Mouse (Mus musculus) kidney, postnatal 0 days (tissue): ENCODE measurements around the gene Ndufa12. TPM values are rescaled to one million over a fixed set of nuclear protein-coding genes. Genes with fewer than 3 reads are reported as not detected.

ENCODE experiments used
- ATAC-seq: fragments of 200-750 bp; cut with Nextera tagmentation; replicated peaks from 2 replicates; pipeline ENCODE4 v1.8.0; 2017; ENCODE audit warnings: low read depth, moderate number of reproducible peaks, moderate TSS enrichment, moderate library complexity; ENCODE audit not compliant: low FRiP score
- DNase-seq: peaks from one replicate; pipeline ENCODE4 v3.0.0-alpha.2; 2016; ENCODE audit warnings: low spot score
- H3K27ac ChIP-seq: fragments of 300-500 bp; sonication (generic); 2 replicates; pipeline ENCODE4 v1.5.1; 2014; ENCODE audit warnings: mild to moderate bottlenecking
- H3K27me3 ChIP-seq: fragments of 300-500 bp; sonication (generic); 2 replicates; pipeline ENCODE4 v1.6.1; 2014; ENCODE audit warnings: low read length, mixed read lengths; ENCODE audit not compliant: insufficient read depth
- H3K36me3 ChIP-seq: fragments of 300-500 bp; sonication (generic); 2 replicates; pipeline ENCODE4 v1.6.1; 2014; ENCODE audit warnings: low read length, mixed read lengths; ENCODE audit not compliant: insufficient read depth
- H3K4me1 ChIP-seq: fragments of 300-500 bp; sonication (generic); replicated peaks from 2 replicates; pipeline ENCODE4 v1.6.1; 2014; ENCODE audit warnings: antibody characterized with exemption, low read length, mixed read lengths; ENCODE audit not compliant: insufficient read depth
- H3K4me2 ChIP-seq: fragments of 300-500 bp; sonication (generic); 2 replicates; pipeline ENCODE4 v1.6.1; 2014; ENCODE audit warnings: mild to moderate bottlenecking, low read length, moderate library complexity, mixed read lengths
- H3K4me3 ChIP-seq: fragments of 300-500 bp; sonication (generic); replicated peaks from 2 replicates; pipeline ENCODE4 v1.5.1; 2014; ENCODE audit warnings: low read depth, low read length
- H3K9ac ChIP-seq: fragments of 300-500 bp; sonication (generic); 2 replicates; pipeline ENCODE4 v1.6.1; 2014; ENCODE audit warnings: low read depth, low read length
- H3K9me3 ChIP-seq: fragments of 300-500 bp; sonication (generic); replicated peaks from 2 replicates; pipeline ENCODE4 v1.6.1; 2016; ENCODE audit warnings: low read length, inconsistent platforms, mixed read lengths
- CTCF ChIP-seq: IDR thresholded peaks from 2 replicates; pipeline ENCODE4 v1.5.1; 2016; ENCODE audit warnings: antibody characterized with exemption, low read depth, mild to moderate bottlenecking, moderate library complexity
- WGBS: fragments of 180-500 bp; shearing (Covaris S2); extraction: QIAGEN DNeasy Blood & Tissue Kit; methylation state at CpG from one replicate; pipeline ENCODE4 v1.1.7; 2014; 5-methylcytosine and 5-hydroxymethylcytosine counted together
- polyA plus RNA-seq: library from polyadenylated mRNA; unstranded; fragments of >200 nt; fragmentation: Nextera tagmentation; extraction: Ambion mirVana; gene quantifications from 2 replicates; pipeline ENCODE4 v1.2.1, GENCODE M21; 2015

Gene Ndufa12
- polyA plus RNA-seq, 1 experiment from 2014 or later: 752 TPM

DNA sequence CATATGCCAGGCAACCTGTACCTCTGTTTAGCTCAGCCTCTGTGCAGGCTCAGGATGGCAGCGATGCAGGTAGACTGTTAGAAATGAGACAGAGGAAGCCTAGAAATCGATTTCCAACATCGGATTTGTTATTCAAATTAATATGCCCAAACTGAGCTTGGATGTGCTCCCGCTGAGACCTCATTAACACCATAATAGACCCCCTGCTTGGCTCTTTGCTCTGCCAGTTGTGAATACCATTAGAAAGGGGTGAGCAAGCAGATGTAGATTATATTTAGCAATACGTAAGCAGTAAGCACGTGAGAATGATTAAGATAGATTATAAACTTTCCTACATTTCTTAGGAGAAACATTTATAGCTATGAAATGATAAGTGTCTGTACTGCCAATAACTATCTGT, 25.8 kb upstream of the Ndufa12 start:
- H3K9me3 ChIP-seq: no peaks in the 10 kb centered on the region
- H3K27me3 ChIP-seq: no peaks in the 10 kb centered on the region
- 82% methylated on average over 6 of the region's 6 CpGs for WGBS
- no peak overlapping the region for H3K4me3 ChIP-seq
- DNase-seq (no peak), ATAC-seq (no peak)
- no peak for TF ChIP-seq CTCF
- no peak overlapping the region for H3K4me2 ChIP-seq
- no peak overlapping the region for H3K27ac ChIP-seq
- H3K9ac ChIP-seq: no peak overlapping the region
- no peaks in the 10 kb centered on the region for H3K4me1 ChIP-seq
- H3K36me3 ChIP-seq: peaks cover 60% of the 10 kb centered on the region

GRCm38 (mm10) chr10:94174652-94175051, 23.9 kb upstream of the Ndufa12 start:
- no peak for TF ChIP-seq CTCF
- no peaks in the 10 kb centered on the region for H3K9me3 ChIP-seq
- no peak overlapping the region for H3K27ac ChIP-seq
- DNase-seq (no peak), ATAC-seq (no peak)
- no peak overlapping the region for H3K9ac ChIP-seq
- no peaks in the 10 kb centered on the region for H3K4me1 ChIP-seq
- H3K4me2 ChIP-seq: no peak overlapping the region
- no peak overlapping the region for H3K4me3 ChIP-seq
- H3K27me3 ChIP-seq: no peaks in the 10 kb centered on the region
- peaks cover 44% of the 10 kb centered on the region; the same call in 1 of the 2 replicates for H3K36me3 ChIP-seq
- WGBS: 82% methylated on average over 7 of the region's 7 CpGs

GRCm38 (mm10) chr10:94183199-94183598, 15.3 kb upstream of the Ndufa12 start:
- ATAC-seq: no peak
- WGBS: 57% methylated on average over 4 of the region's 4 CpGs
- H3K9ac ChIP-seq: no peak overlapping the region
- H3K4me1 ChIP-seq: no peaks in the 10 kb centered on the region
- H3K9me3 ChIP-seq: no peaks in the 10 kb centered on the region
- no peak for DNase-seq
- no peak overlapping the region for H3K4me2 ChIP-seq
- H3K4me3 ChIP-seq: no peak overlapping the region
- TF ChIP-seq CTCF: no peak
- H3K27me3 ChIP-seq: no peaks in the 10 kb centered on the region
- no peak overlapping the region for H3K27ac ChIP-seq
- peaks cover 13% of the 10 kb centered on the region; the same call in 1 of the 2 replicates for H3K36me3 ChIP-seq

DNA sequence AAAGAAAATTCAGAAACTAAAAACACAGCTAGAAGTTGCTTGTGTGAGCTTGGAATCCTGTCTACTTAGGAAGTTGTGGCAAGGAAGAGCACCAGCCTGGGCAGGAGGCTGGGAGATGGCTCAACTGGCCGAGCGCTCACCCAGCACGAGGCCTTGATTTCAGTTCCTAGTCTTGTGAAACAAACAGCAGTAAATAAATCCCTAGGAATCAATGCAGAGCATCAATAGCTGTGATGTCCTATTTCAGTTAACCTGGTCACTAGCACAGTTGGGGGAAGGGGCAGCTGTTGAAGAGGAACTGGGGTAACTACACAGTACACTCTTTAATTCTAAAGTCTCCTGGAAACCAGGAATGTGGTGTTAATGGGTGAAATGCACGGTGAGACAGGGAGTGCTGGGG, 6.5 kb downstream of the Ndufa12 start:
- Histone ChIP-seq H3K27me3 (no peaks in the 10 kb centered on the region), H3K9ac (no peak overlapping the region), H3K4me3 (no peak overlapping the region), H3K4me2 (no peak overlapping the region), H3K36me3 (peaks cover 44% of the 10 kb centered on the region), H3K4me1 (no peaks in the 10 kb centered on the region), H3K27ac (no peak overlapping the region), H3K9me3 (no peaks in the 10 kb centered on the region)
- TF ChIP-seq CTCF: no peak
- DNase-seq: no peak
- no peak for ATAC-seq
- WGBS: 94% methylated on average over 4 of the region's 4 CpGs

DNA sequence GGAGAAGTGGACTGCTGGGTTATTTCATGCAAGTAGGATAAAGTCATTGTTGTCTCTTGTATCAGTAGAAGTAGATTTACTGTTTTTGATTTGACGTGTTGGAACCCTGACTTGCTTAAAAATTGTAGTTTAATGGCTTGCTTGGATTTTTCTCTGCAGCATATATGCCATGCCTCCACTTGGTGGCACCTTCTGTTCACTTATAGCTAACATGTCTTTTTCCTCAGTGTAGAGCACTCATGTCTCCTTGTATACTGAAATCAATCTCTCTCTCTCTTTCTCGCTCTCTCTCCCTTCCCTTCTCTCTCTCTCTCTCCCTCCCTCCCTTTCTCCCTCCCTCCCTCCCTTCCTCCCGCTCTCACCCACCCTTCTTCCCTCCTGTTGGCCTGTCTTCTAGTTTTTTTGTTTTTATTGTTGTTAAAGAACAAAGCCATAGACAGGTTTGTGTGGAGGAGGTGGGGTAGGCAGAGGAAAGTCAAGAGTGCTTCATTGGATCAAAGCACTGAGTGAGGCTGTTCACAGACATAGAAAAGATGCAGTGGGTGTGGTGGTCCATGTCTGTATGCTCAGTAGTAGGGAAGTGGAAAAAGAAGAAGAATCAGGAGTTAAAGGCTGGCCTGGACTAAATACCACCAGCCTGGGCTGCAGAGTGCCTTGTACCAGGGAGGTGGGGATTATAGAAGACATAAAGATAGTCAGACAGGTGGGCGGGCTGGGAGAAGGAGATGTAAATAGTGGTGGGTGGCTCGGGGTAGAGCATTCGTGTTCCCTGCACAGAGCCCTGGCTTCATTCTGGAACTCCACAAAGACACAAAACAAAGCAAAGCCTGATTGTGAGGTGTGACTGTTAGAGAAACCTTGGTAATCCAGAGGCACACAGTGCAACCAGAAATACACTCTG, 12.4 kb downstream of the Ndufa12 start:
- H3K4me3 ChIP-seq: no peak overlapping the region
- TF ChIP-seq CTCF: peak; percentile 67
- ATAC-seq: no peak
- H3K4me2 ChIP-seq: no peak overlapping the region
- DNase-seq: peak; percentile 59
- no peaks in the 10 kb centered on the region for H3K27me3 ChIP-seq
- 71% methylated on average over 6 of the region's 6 CpGs for WGBS
- no peaks in the 10 kb centered on the region for H3K9me3 ChIP-seq
- H3K4me1 ChIP-seq: no peaks in the 10 kb centered on the region
- peaks cover 24% of the 10 kb centered on the region for H3K36me3 ChIP-seq
- no peak overlapping the region for H3K9ac ChIP-seq
- no peak overlapping the region for H3K27ac ChIP-seq

DNA sequence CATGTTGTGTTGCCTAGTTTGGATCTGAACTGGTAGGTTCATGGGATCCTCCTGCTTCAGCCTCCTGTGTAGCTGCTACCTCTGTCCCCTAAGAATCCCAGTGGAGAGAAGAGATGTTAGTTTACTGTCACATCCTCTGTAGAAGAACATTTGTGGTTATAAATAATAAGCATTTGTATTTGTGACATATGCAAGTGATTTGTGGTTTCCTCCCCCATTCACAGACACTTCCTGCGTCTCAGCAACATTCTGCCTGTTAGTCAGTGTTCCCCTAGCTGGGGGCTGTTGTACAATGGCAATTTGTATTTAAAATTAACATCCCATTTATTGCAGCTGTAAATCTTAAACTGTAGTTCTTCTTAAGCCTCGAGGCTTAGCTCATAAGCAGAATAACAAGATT, 13.2 kb downstream of the Ndufa12 start:
- WGBS: 26% methylated on average over 2 of the region's 2 CpGs
- ATAC-seq (no peak), DNase-seq (peak; percentile 71)
- TF ChIP-seq CTCF: no peak
- Histone ChIP-seq H3K27me3 (no peaks in the 10 kb centered on the region), H3K4me3 (no peak overlapping the region), H3K4me2 (no peak overlapping the region), H3K27ac (no peak overlapping the region), H3K9ac (no peak overlapping the region), H3K9me3 (no peaks in the 10 kb centered on the region), H3K4me1 (no peaks in the 10 kb centered on the region), H3K36me3 (peaks cover 18% of the 10 kb centered on the region)
